Mouse (Mus musculus) E14TG2a.4 (cell line): ENCODE measurements around the gene Npm3.
A peak's percentile ranks its signal among the peaks of the same experiment; 100 is the strongest.

ENCODE experiments used
- H3K27me3 ChIP-seq: 2 replicates; pipeline ENCODE4 v1.6.1; 2014; ENCODE audit warnings: low read length, control low read depth; ENCODE audit not compliant: insufficient read depth
- H3K36me3 ChIP-seq: 2 replicates; pipeline ENCODE4 v1.6.1; 2014; ENCODE audit warnings: low read length, control low read depth; ENCODE audit not compliant: insufficient read depth
- H3K4me1 ChIP-seq: replicated peaks from 2 replicates; pipeline ENCODE4 v1.6.1; 2014; ENCODE audit warnings: low read depth, low read length, control low read depth
- H3K4me3 ChIP-seq: replicated peaks from 2 replicates; pipeline ENCODE4 v1.5.1; 2014; ENCODE audit warnings: mild to moderate bottlenecking, low read length
- H3K9me3 ChIP-seq: 2 replicates; pipeline ENCODE4 v1.6.1; 2014; ENCODE audit warnings: low read length, control low read depth
- CTCF ChIP-seq: conservative IDR thresholded peaks from 2 replicates; pipeline ENCODE4 v1.5.1; 2014; ENCODE audit warnings: low read length
- NANOG ChIP-seq: IDR thresholded peaks from 2 replicates; pipeline ENCODE4 v1.6.1; 2014; ENCODE audit warnings: borderline replicate concordance, low read length, mixed read lengths
- POU5F1 ChIP-seq: IDR thresholded peaks from 2 replicates; pipeline ENCODE4 v1.6.1; 2014; ENCODE audit warnings: low read length, borderline replicate concordance

Gene Npm3

DNA sequence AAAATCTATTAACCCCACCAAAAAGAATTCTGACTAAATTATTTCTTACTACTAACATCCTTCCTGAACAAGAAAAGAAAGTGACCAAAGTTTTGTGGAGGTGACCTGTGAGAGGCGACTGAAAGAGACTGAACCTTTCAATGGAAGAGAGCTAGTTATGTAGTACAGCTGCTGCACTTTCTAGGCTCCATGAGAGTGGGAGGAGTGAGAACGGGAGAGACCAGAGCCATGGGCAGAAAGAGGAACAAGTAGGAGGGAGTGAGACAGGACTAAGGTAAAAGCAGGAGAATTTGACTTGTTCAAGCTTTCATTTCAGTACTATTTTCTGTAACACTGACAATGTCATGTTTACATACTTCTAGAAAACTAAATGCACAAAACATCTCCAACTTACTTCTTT lies 26.1 kb upstream of the Npm3 start:
- Histone ChIP-seq H3K9me3 (no peaks in the 10 kb centered on the region), H3K36me3 (peaks cover 100% of the 10 kb centered on the region), H3K4me1 (peaks cover 18% of the 10 kb centered on the region), H3K27me3 (no peaks in the 10 kb centered on the region), H3K4me3 (no peak overlapping the region)
- TF ChIP-seq POU5F1 (no peak), NANOG (no peak), CTCF (no peak)

GRCm38 (mm10) chr19:45771501-45771900 lies 22.1 kb upstream of the Npm3 start:
- no peaks in the 10 kb centered on the region for H3K27me3 ChIP-seq
- TF ChIP-seq NANOG: no peak
- TF ChIP-seq POU5F1: no peak
- TF ChIP-seq CTCF: no peak
- H3K36me3 ChIP-seq: peaks cover 100% of the 10 kb centered on the region
- H3K4me1 ChIP-seq: peaks cover 13% of the 10 kb centered on the region; the same call in 1 of the 2 replicates
- H3K9me3 ChIP-seq: no peaks in the 10 kb centered on the region
- no peak overlapping the region for H3K4me3 ChIP-seq

- Histone ChIP-seq H3K36me3 (peaks cover 97% of the 10 kb centered on the region), H3K27me3 (no peaks in the 10 kb centered on the region), H3K9me3 (no peaks in the 10 kb centered on the region), H3K4me3 (no peak overlapping the region), H3K4me1 (peaks cover 57% of the 10 kb centered on the region)
- TF ChIP-seq POU5F1 (no peak), CTCF (no peak), NANOG (no peak)
Measured at GRCm38 (mm10) chr19:45760810-45761209, 11.4 kb upstream of the Npm3 start.

GRCm38 (mm10) chr19:45758671-45759070 lies 9.3 kb upstream of the Npm3 start:
- TF ChIP-seq CTCF (no peak), POU5F1 (no peak), NANOG (no peak)

GRCm38 (mm10) chr19:45753551-45753950 lies 4.2 kb upstream of the Npm3 start:
- H3K9me3 ChIP-seq: no peaks in the 10 kb centered on the region
- H3K4me3 ChIP-seq: no peak overlapping the region
- no peaks in the 10 kb centered on the region for H3K27me3 ChIP-seq
- peaks cover 62% of the 10 kb centered on the region for H3K4me1 ChIP-seq
- H3K36me3 ChIP-seq: peaks cover 87% of the 10 kb centered on the region
- no peak for TF ChIP-seq POU5F1
- no peak for TF ChIP-seq CTCF
- no peak for TF ChIP-seq NANOG

More at GRCm38 (mm10) chr19:45758671-45759070, 9.3 kb upstream of the Npm3 start:
- peaks cover 56% of the 10 kb centered on the region for H3K4me1 ChIP-seq
- H3K9me3 ChIP-seq: no peaks in the 10 kb centered on the region
- H3K36me3 ChIP-seq: peaks cover 97% of the 10 kb centered on the region
- H3K27me3 ChIP-seq: no peaks in the 10 kb centered on the region
- H3K4me3 ChIP-seq: no peak overlapping the region

DNA sequence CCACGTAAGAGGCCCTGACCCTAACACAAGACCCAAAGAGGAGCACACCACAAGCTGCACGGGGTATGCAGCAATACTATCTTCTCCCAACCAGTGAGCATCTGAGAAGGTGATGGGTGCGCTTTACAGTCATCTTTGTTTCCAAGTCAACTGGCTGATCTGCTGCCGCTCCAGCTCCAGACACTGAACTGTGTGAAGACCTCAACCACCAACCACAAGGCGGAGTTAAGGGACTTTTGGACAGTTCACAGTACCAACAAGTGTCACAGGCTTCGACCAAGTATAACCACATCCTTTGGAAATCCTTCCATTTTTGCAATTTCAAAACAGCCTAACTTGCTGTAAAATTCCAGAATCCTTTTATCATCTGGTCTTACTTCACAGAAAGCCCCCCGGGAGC lies 2.5 kb upstream of the Npm3 start:
- H3K4me1 ChIP-seq: peaks cover 59% of the 10 kb centered on the region
- H3K4me3 ChIP-seq: no peak overlapping the region
- H3K9me3 ChIP-seq: no peaks in the 10 kb centered on the region
- H3K36me3 ChIP-seq: peaks cover 82% of the 10 kb centered on the region
- H3K27me3 ChIP-seq: no peaks in the 10 kb centered on the region
- no peak for TF ChIP-seq CTCF
- TF ChIP-seq POU5F1: no peak
- no peak for TF ChIP-seq NANOG

GRCm38 (mm10) chr19:45748691-45749242 lies 624 bp downstream of the Npm3 start:
- peak overlapping the region; percentile 98 for H3K4me3 ChIP-seq
- H3K9me3 ChIP-seq: no peaks in the 10 kb centered on the region
- H3K4me1 ChIP-seq: peaks cover 67% of the 10 kb centered on the region
- peaks cover 24% of the 10 kb centered on the region for H3K27me3 ChIP-seq
- TF ChIP-seq NANOG: no peak
- no peak for TF ChIP-seq POU5F1
- TF ChIP-seq CTCF: no peak
- peaks cover 53% of the 10 kb centered on the region for H3K36me3 ChIP-seq

- Histone ChIP-seq H3K27me3 (peaks cover 30% of the 10 kb centered on the region), H3K36me3 (peaks cover 47% of the 10 kb centered on the region), H3K4me1 (peaks cover 71% of the 10 kb centered on the region), H3K4me3 (peak overlapping the region; percentile 98), H3K9me3 (no peaks in the 10 kb centered on the region)
- TF ChIP-seq POU5F1 (no peak), NANOG (no peak), CTCF (no peak)
Measured at GRCm38 (mm10) chr19:45748206-45748605, 1.2 kb downstream of the Npm3 start.

GRCm38 (mm10) chr19:45747028-45747867 lies 2.1 kb downstream of the Npm3 start:
- Histone ChIP-seq H3K9me3 (no peaks in the 10 kb centered on the region), H3K27me3 (peaks cover 36% of the 10 kb centered on the region), H3K4me3 (peak overlapping the region; percentile 49), H3K36me3 (peaks cover 38% of the 10 kb centered on the region), H3K4me1 (peaks cover 67% of the 10 kb centered on the region)
- peak; percentile 87 for TF ChIP-seq CTCF
- no peak for TF ChIP-seq NANOG
